Mouse (Mus musculus) heart, postnatal 0 days (tissue): ENCODE results near the gene Ntn1.

Source experiments
- CTCF ChIP-seq: IDR thresholded peaks from 2 replicates; pipeline ENCODE4 v1.5.1; 2016; ENCODE audit warnings: antibody characterized with exemption, control low read depth, low read depth
- EP300 ChIP-seq: IDR thresholded peaks from 2 replicates; pipeline ENCODE4 v1.6.1; 2016; ENCODE audit warnings: antibody characterized with exemption, low read depth

- TF ChIP-seq CTCF = no peak
- TF ChIP-seq EP300 = no peak
Observed at GRCm38 (mm10) chr11:68384131-68384530, 16.5 kb downstream of the Ntn1 start.
